In the genomic region with DNA sequence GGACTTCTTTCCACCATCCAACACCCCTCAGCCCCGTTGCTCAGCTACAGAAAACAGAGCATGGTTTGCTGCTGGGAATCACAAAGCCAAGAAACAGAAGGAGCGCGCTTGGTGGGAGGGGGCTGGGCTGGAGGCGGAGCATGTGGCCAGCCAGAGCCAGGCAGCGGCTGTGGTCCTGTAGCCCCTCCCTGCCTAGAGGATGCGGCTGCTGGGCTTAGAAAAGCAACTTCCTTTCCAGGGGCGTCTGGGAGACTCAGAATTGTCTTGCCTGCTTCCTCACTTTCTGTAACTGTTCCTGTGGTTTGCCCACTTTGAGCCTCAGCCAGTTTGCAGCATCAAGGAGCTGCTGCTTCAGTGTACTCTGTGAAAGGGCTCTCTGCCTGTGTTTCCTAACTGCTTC, we compare ENCODE assay signal across 8 mouse cellular contexts. TPM values are rescaled to one million over a fixed set of nuclear protein-coding genes. Genes with fewer than 3 reads are reported as not detected.
DNase-seq lines count a peak whose midpoint lies in the region; ATAC-seq and TF ChIP-seq lines count a peak whose summit lies in the region.

No protein-coding gene starts in this region.

- H3K4me2 ChIP-seq in forebrain, postnatal 0 days (ENCODE audit: low read depth) = peak overlapping the region; percentile 59
- peak overlapping the region; percentile 56 for H3K4me2 ChIP-seq in neural tube, embryonic 15.5 days

- H3K36me3 ChIP-seq in forebrain, postnatal 0 days (ENCODE audit: insufficient read depth) = no peaks in the 10 kb centered on the region
- H3K36me3 ChIP-seq in neural tube, embryonic 15.5 days = no peaks in the 10 kb centered on the region

- H3K9me3 ChIP-seq in forebrain, postnatal 0 days (ENCODE audit: low read length) = no peaks in the 10 kb centered on the region
- H3K9me3 ChIP-seq in neural tube, embryonic 15.5 days (replicated peaks) = no peaks in the 10 kb centered on the region

- ATAC-seq in forebrain, postnatal 0 days = peak; percentile 75
- ATAC-seq in hematopoietic stem cell, adult 5-6 weeks (replicated peaks in 1 of 2; ENCODE audit: insufficient read depth in 1 of 2, low FRiP score in 2 of 2, low TSS enrichment in 1 of 2, low read depth in 1 of 2, poor library complexity in 2 of 2, severe bottlenecking in 2 of 2) = peak; percentile 93 to 96
- ATAC-seq in neural tube, embryonic 15.5 days (ENCODE audit: low FRiP score) = peak; percentile 81

- no peaks in the 10 kb centered on the region for H3K27me3 ChIP-seq in cerebellum, adult 2 months (ENCODE audit: control insufficient read depth, insufficient read depth, low read length)
- no peaks in the 10 kb centered on the region for H3K27me3 ChIP-seq in forebrain, postnatal 0 days (ENCODE audit: insufficient read depth, low read length)
- no peaks in the 10 kb centered on the region for H3K27me3 ChIP-seq in neural tube, embryonic 15.5 days (replicated peaks)

- TF ChIP-seq CTCF in cerebellum, adult 2 months (IDR thresholded peaks at IDR 0.05; ENCODE audit: borderline replicate concordance, insufficient read depth, low read depth, low read length) = no peak
- TF ChIP-seq CTCF in forebrain, postnatal 0 days (IDR thresholded peaks at IDR 0.05; ENCODE audit: low read depth) = no peak
- TF ChIP-seq CTCF in lung, adult 2 months (IDR thresholded peaks at IDR 0.05; ENCODE audit: insufficient read depth, low read length) = no peak

- TF ChIP-seq POLR2A in cerebellum, adult 2 months (IDR thresholded peaks at IDR 0.05; ENCODE audit: borderline replicate concordance, insufficient read depth, low read length) = no peak
- TF ChIP-seq POLR2A in lung, adult 2 months (IDR thresholded peaks at IDR 0.05; ENCODE audit: borderline replicate concordance, extremely low read depth, low read depth, low read length) = no peak

- H3K4me3 ChIP-seq in cerebellum, adult 2 months (replicated peaks; ENCODE audit: insufficient read depth, low read depth, low read length) = peak overlapping the region; percentile 9
- peak overlapping the region; percentile 32; the same call in 1 of the 2 replicates for H3K4me3 ChIP-seq in forebrain, postnatal 0 days (ENCODE audit: low read depth, low read length)
- H3K4me3 ChIP-seq in lung, adult 2 months (replicated peaks; ENCODE audit: extremely low read depth, low read depth, low read length) = no peak overlapping the region
- H3K4me3 ChIP-seq in neural tube, embryonic 15.5 days (replicated peaks) = peak overlapping the region; percentile 34

- H3K4me1 ChIP-seq in cerebellum, adult 2 months (ENCODE audit: control insufficient read depth, insufficient read depth, low read length) = peaks cover 13% of the 10 kb centered on the region; the same call in 1 of the 2 replicates
- peaks cover 43% of the 10 kb centered on the region for H3K4me1 ChIP-seq in forebrain, postnatal 0 days (ENCODE audit: insufficient read depth)
- H3K4me1 ChIP-seq in lung, adult 2 months (ENCODE audit: control insufficient read depth, insufficient read depth, low read length) = peaks cover 2% of the 10 kb centered on the region; the same call in 1 of the 2 replicates
- peaks cover 71% of the 10 kb centered on the region for H3K4me1 ChIP-seq in neural tube, embryonic 15.5 days

- peak overlapping the region; percentile 63 for H3K9ac ChIP-seq in forebrain, postnatal 0 days
- H3K9ac ChIP-seq in neural tube, embryonic 15.5 days (replicated peaks) = peak overlapping the region; percentile 46

- WGBS in cerebellum, adult 2 months = 12% methylated on average over 7 of the region's 7 CpGs
- 0% methylated on average over 7 of the region's 7 CpGs for WGBS in forebrain, postnatal 0 days
- under 1% methylated on average over 7 of the region's 7 CpGs for WGBS in lung, adult 2 months
- 0% methylated on average over 7 of the region's 7 CpGs for WGBS in neural tube, embryonic 15.5 days

- peak; percentile 78 for DNase-seq in Muller cell, postnatal 12 days (ENCODE audit: inconsistent ontology term)
- DNase-seq in cerebellum, adult 2 months = peak; percentile 48 to 57
- peak; percentile 91 for DNase-seq in forebrain, postnatal 0 days
- DNase-seq in layer of hippocampus, adult 8-10 months (ENCODE audit: low spot score in 2 of 2) = peak; percentile 81 to 85
- peak; percentile 22 for DNase-seq in lung, adult 2 months
- DNase-seq in thymus, postnatal 25 days = peak; percentile 80

- H3K27ac ChIP-seq in cerebellum, adult 2 months (ENCODE audit: insufficient read depth, low read length) = no peak overlapping the region
- peak overlapping the region; percentile 91 for H3K27ac ChIP-seq in forebrain, postnatal 0 days (ENCODE audit: low read depth, low read length)
- H3K27ac ChIP-seq in neural tube, embryonic 15.5 days (replicated peaks) = peak overlapping the region; percentile 92

RNA-seq across cellular contexts. Expression of a gene that starts 16.0 kb away (rescaled TPM):
- polyA plus RNA-seq in cerebellum, adult 2 months (2012; rRNA removed) = 0.80 and 1.0 TPM in 2 replicates
- total RNA-seq in forebrain, postnatal 0 days (2014; rRNA removed) = 0.69 and 1.8 TPM in 2 replicates
- polyA plus RNA-seq in forebrain, postnatal 0 days (2015; fragmentation: Nextera tagmentation; extraction: Ambion mirVana) = 0.51 and 0.60 TPM in 2 replicates
- total RNA-seq in hematopoietic stem cell, adult 5-6 weeks (2017) = not detected in 2 replicates
- total RNA-seq in layer of hippocampus, adult 8-10 months (2022) = 1 to 10 TPM in 3 of 4 experiments, under 1 TPM in 1; 0.96 to 1.7 (median 1.3) TPM
- 3.5 and 3.7 TPM in 2 replicates for polyA plus RNA-seq in lung, adult 2 months (2012; rRNA removed)
- 0.65 and 0.79 TPM in 2 replicates for polyA plus RNA-seq in neural tube, embryonic 15.5 days (2015; fragmentation: Nextera tagmentation; extraction: Ambion mirVana)

RNA-seq across cellular contexts. Expression of a gene that starts 34.6 kb away (rescaled TPM):
- polyA plus RNA-seq in cerebellum, adult 2 months (2012; rRNA removed) = 57.9 and 78.1 TPM in 2 replicates
- total RNA-seq in forebrain, postnatal 0 days (2014; rRNA removed) = 22.8 and 24.0 TPM in 2 replicates
- 11.1 and 15.6 TPM in 2 replicates for polyA plus RNA-seq in forebrain, postnatal 0 days (2015; fragmentation: Nextera tagmentation; extraction: Ambion mirVana)
- total RNA-seq in hematopoietic stem cell, adult 5-6 weeks (2017) = not detected in 2 replicates
- total RNA-seq in layer of hippocampus, adult 8-10 months (2022) = 10 to 100 TPM; 20.0 to 30.2 (median 27.0) TPM
- 14.4 and 16.1 TPM in 2 replicates for polyA plus RNA-seq in lung, adult 2 months (2012; rRNA removed)
- 13.8 and 18.4 TPM in 2 replicates for polyA plus RNA-seq in neural tube, embryonic 15.5 days (2015; fragmentation: Nextera tagmentation; extraction: Ambion mirVana)

Comparison
In these comparisons a context has a peak if more than half of its experiments do, and no peak if none do; other contexts are left out.
1. DNase-seq: peak in every context shown above with its lines; median percentile 91 in forebrain, postnatal 0 days; 83 in layer of hippocampus, adult 8-10 months; 80 in thymus, postnatal 25 days; 78 in Muller cell, postnatal 12 days; 52 in cerebellum, adult 2 months; 22 in lung, adult 2 months.